Mouse (Mus musculus) adrenal gland, adult 2 months (tissue): ENCODE data around the gene Tiam2. TPM values are rescaled to one million over a fixed set of nuclear protein-coding genes. Genes with fewer than 3 reads are reported as not detected.

ENCODE experiments used
- DNase-seq: peaks from one replicate; pipeline ENCODE4 v3.0.0; 2021
- polyA plus RNA-seq: library from polyadenylated mRNA; depleted of rRNA; stranded (reverse); fragments of >200 nt; gene quantifications from 2 replicates; pipeline ENCODE4 v1.2.3, GENCODE M21; 2012
- total RNA-seq, 2 experiments: library from RNA; stranded (reverse); gene quantifications; 2 replicates each; pipeline ENCODE4 v1.2.3; 2021

Gene Tiam2
- total and polyA plus RNA-seq, 3 experiments: 6.5 to 29.4 (median 22.3) TPM

GRCm38 (mm10) chr17:3498086-3498485 lies 171.7 kb downstream of the Tiam2 start:
- no peak for DNase-seq

- no peak for DNase-seq
Observed at GRCm38 (mm10) chr17:3498580-3498979, 172.2 kb downstream of the Tiam2 start.

GRCm38 (mm10) chr17:3499468-3499867 lies 173.1 kb downstream of the Tiam2 start:
- DNase-seq: no peak

GRCm38 (mm10) chr17:3500076-3500475 lies 173.7 kb downstream of the Tiam2 start:
- no peak for DNase-seq

GRCm38 (mm10) chr17:3500936-3501335 lies 174.6 kb downstream of the Tiam2 start:
- DNase-seq: no peak

GRCm38 (mm10) chr17:3505711-3506110 lies 179.3 kb downstream of the Tiam2 start:
- DNase-seq: no peak

- DNase-seq: no peak
Observed at GRCm38 (mm10) chr17:3506508-3506907, 180.1 kb downstream of the Tiam2 start.

GRCm38 (mm10) chr17:3509841-3510240 lies 183.5 kb downstream of the Tiam2 start:
- peak; percentile 72 for DNase-seq

- no peak for DNase-seq
Observed at GRCm38 (mm10) chr17:3514316-3514715, 187.9 kb downstream of the Tiam2 start.

GRCm38 (mm10) chr17:3515851-3516250 lies 189.5 kb downstream of the Tiam2 start:
- no peak for DNase-seq

- DNase-seq: no peak
Observed at GRCm38 (mm10) chr17:3516406-3516805, 190.0 kb downstream of the Tiam2 start.

GRCm38 (mm10) chr17:3520344-3520743 lies 194.0 kb downstream of the Tiam2 start:
- no peak for DNase-seq

GRCm38 (mm10) chr17:3527841-3528471 lies 201.6 kb downstream of the Tiam2 start:
- DNase-seq: no peak

- no peak for DNase-seq
Observed at GRCm38 (mm10) chr17:3529523-3529922, 203.2 kb downstream of the Tiam2 start.

- no peak for DNase-seq
Observed at GRCm38 (mm10) chr17:3530549-3530948, 204.2 kb downstream of the Tiam2 start.

GRCm38 (mm10) chr17:3531641-3532040 lies 205.3 kb downstream of the Tiam2 start:
- DNase-seq: no peak

GRCm38 (mm10) chr17:3532254-3532653 lies 205.9 kb downstream of the Tiam2 start, which contains the start of gene Cldn20:
Gene Cldn20 (plus strand): TSS chr17:3532554.
- no peak for DNase-seq

- DNase-seq: no peak
Observed at GRCm38 (mm10) chr17:3533425-3533824, 207.1 kb downstream of the Tiam2 start.

GRCm38 (mm10) chr17:3540304-3540703 lies 213.9 kb downstream of the Tiam2 start:
- DNase-seq: no peak

GRCm38 (mm10) chr17:3541033-3541432 lies 214.7 kb downstream of the Tiam2 start:
- DNase-seq: no peak

- DNase-seq: no peak
Observed at GRCm38 (mm10) chr17:3547725-3548124, 221.4 kb downstream of the Tiam2 start.

GRCm38 (mm10) chr17:3556251-3556650 lies 229.9 kb downstream of the Tiam2 start:
- DNase-seq: no peak

- peak; percentile 99 for DNase-seq
Observed at GRCm38 (mm10) chr17:3557331-3558311, 231.2 kb downstream of the Tiam2 start, which contains the start of gene Tfb1m. Gene Tfb1m (minus strand): TSS chr17:3557781.
